Mouse (Mus musculus) hindbrain, embryonic 11.5 days (tissue): ENCODE measurements around the gene Spire2. TPM values are rescaled to one million over a fixed set of nuclear protein-coding genes. Genes with fewer than 3 reads are reported as not detected.

Source experiments
- ATAC-seq: fragments of 200-750 bp; cut with Nextera tagmentation; 2 replicates; pipeline ENCODE4 v1.8.0; 2017; ENCODE audit warnings: mild to moderate bottlenecking, moderate TSS enrichment, moderate library complexity; ENCODE audit not compliant: low FRiP score
- DNase-seq: peaks from one replicate; pipeline ENCODE4 v3.0.0-alpha.2; 2015; ENCODE audit warnings: low spot score
- H3K27ac ChIP-seq: fragments of 300-500 bp; sonication (generic); 2 replicates; pipeline ENCODE4 v1.5.1; 2014; ENCODE audit warnings: mild to moderate bottlenecking, low read depth, low read length
- H3K27me3 ChIP-seq: fragments of 300-500 bp; sonication (generic); 2 replicates; pipeline ENCODE4 v1.6.1; 2014; ENCODE audit warnings: mild to moderate bottlenecking, low read length, moderate library complexity, mixed read lengths; ENCODE audit not compliant: control insufficient read depth, insufficient read depth
- H3K36me3 ChIP-seq: fragments of 300-500 bp; sonication (generic); 2 replicates; pipeline ENCODE4 v1.6.1; 2014; ENCODE audit warnings: mild to moderate bottlenecking, low read length, moderate library complexity, mixed read lengths; ENCODE audit not compliant: control insufficient read depth, insufficient read depth
- H3K4me1 ChIP-seq: fragments of 300-500 bp; sonication (generic); replicated peaks from 2 replicates; pipeline ENCODE4 v1.6.1; 2014; ENCODE audit warnings: low read length, mixed read lengths; ENCODE audit not compliant: control insufficient read depth, insufficient read depth
- H3K4me2 ChIP-seq: fragments of 300-500 bp; sonication (generic); replicated peaks from 2 replicates; pipeline ENCODE4 v1.6.1; 2014; ENCODE audit warnings: mild to moderate bottlenecking, low read depth, low read length
- H3K4me3 ChIP-seq: fragments of 300-500 bp; sonication (generic); 2 replicates; pipeline ENCODE4 v1.5.1; 2014; ENCODE audit warnings: low read depth, low read length
- H3K9ac ChIP-seq: fragments of 300-500 bp; sonication (generic); 2 replicates; pipeline ENCODE4 v1.6.1; 2014; ENCODE audit warnings: low read depth, low read length
- H3K9me3 ChIP-seq: fragments of 300-500 bp; sonication (generic); 2 replicates; pipeline ENCODE4 v1.6.1; 2016; ENCODE audit warnings: low read length; ENCODE audit not compliant: control insufficient read depth
- WGBS: fragments of 180-500 bp; shearing (Covaris S2); extraction: QIAGEN DNeasy Blood & Tissue Kit; methylation state at CpG from one replicate; pipeline ENCODE4 v1.1.7; 2014; 5-methylcytosine and 5-hydroxymethylcytosine counted together
- polyA plus RNA-seq: library from polyadenylated mRNA; unstranded; fragments of >200 nt; fragmentation: Nextera tagmentation; extraction: Ambion mirVana; gene quantifications from 2 replicates; pipeline ENCODE4 v1.2.1, GENCODE M21; 2014

Gene Spire2
- polyA plus RNA-seq, 1 experiment from 2014 or later = 13.1 TPM

GRCm38 (mm10) chr8:123341040-123342015 is 8.8 kb downstream of the Spire2 start:
- Histone ChIP-seq H3K27me3 (no peaks in the 10 kb centered on the region), H3K27ac (no peak overlapping the region), H3K9ac (no peak overlapping the region), H3K9me3 (no peaks in the 10 kb centered on the region), H3K36me3 (no peaks in the 10 kb centered on the region), H3K4me2 (no peak overlapping the region), H3K4me3 (no peak overlapping the region), H3K4me1 (no peaks in the 10 kb centered on the region)
- ATAC-seq = no peak
- no peak for DNase-seq
- WGBS = 88% methylated on average over 27 of the region's 27 CpGs

DNA sequence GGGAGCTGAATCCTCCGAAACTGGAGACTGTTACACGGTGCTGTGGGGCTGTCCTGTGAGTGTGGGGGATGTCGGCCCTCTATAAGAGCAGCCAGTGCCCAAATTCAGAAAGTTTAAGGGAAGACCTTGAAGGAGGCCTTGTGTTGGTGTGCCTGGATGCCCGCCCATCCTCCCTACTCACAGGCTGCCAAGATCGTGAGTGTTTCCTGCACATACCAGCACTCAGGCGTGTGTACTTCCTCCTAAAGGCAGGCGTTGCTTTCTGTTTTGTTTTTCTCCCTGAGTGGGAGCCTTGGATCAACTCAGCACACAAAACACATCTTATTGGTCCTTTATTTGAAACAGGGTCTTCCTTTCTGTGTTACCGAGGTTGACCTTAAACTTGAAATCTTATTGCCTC is 9.7 kb downstream of the Spire2 start:
- 90% methylated on average over 8 of the region's 8 CpGs for WGBS
- ATAC-seq (no peak), DNase-seq (no peak)
- H3K9ac ChIP-seq = no peak overlapping the region
- H3K27me3 ChIP-seq = no peaks in the 10 kb centered on the region
- H3K9me3 ChIP-seq = no peaks in the 10 kb centered on the region
- no peak overlapping the region for H3K4me2 ChIP-seq
- no peaks in the 10 kb centered on the region for H3K36me3 ChIP-seq
- no peaks in the 10 kb centered on the region for H3K4me1 ChIP-seq
- no peak overlapping the region for H3K4me3 ChIP-seq
- no peak overlapping the region for H3K27ac ChIP-seq

GRCm38 (mm10) chr8:123342911-123343310 is 10.4 kb downstream of the Spire2 start:
- Histone ChIP-seq H3K27ac (no peak overlapping the region), H3K4me1 (no peaks in the 10 kb centered on the region), H3K4me2 (no peak overlapping the region), H3K9ac (no peak overlapping the region), H3K27me3 (no peaks in the 10 kb centered on the region), H3K9me3 (no peaks in the 10 kb centered on the region), H3K4me3 (no peak overlapping the region), H3K36me3 (no peaks in the 10 kb centered on the region)
- WGBS = 81% methylated on average over 7 of the region's 7 CpGs
- DNase-seq (no peak), ATAC-seq (no peak)

DNA sequence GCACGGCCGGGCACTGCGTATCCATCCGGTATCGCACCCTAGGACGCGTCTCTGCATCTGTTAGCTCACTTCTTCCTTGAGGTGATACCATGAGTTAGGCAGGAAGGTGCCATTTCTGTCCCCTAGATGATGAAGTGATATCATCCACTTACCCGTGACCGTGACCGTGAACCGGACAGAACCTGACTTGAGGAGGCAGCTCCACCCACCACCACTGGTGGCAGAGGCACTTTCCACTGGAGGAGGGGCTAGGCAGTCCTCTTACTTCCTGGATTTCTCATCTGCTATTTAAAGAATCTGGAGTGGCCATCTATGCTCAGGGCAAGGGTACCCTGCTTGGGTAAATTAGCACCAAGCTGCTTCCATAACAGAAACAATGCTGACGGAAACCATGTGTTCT is 10.9 kb downstream of the Spire2 start:
- Histone ChIP-seq H3K4me1 (no peaks in the 10 kb centered on the region), H3K9me3 (no peaks in the 10 kb centered on the region), H3K36me3 (no peaks in the 10 kb centered on the region), H3K27me3 (no peaks in the 10 kb centered on the region), H3K9ac (no peak overlapping the region), H3K4me2 (no peak overlapping the region), H3K4me3 (no peak overlapping the region), H3K27ac (no peak overlapping the region)
- ATAC-seq = no peak
- 85% methylated on average over 12 of the region's 12 CpGs for WGBS
- DNase-seq = no peak

GRCm38 (mm10) chr8:123345135-123345534 is 12.6 kb downstream of the Spire2 start:
- 78% methylated on average over 8 of the region's 8 CpGs for WGBS
- DNase-seq = no peak
- Histone ChIP-seq H3K4me1 (no peaks in the 10 kb centered on the region), H3K4me3 (no peak overlapping the region), H3K4me2 (no peak overlapping the region), H3K9me3 (no peaks in the 10 kb centered on the region), H3K27me3 (no peaks in the 10 kb centered on the region), H3K36me3 (no peaks in the 10 kb centered on the region), H3K27ac (no peak overlapping the region), H3K9ac (no peak overlapping the region)
- no peak for ATAC-seq

GRCm38 (mm10) chr8:123345856-123346255 is 13.3 kb downstream of the Spire2 start:
- Histone ChIP-seq H3K27ac (no peak overlapping the region), H3K9ac (no peak overlapping the region)
- no peak for DNase-seq

GRCm38 (mm10) chr8:123347293-123347692 is 14.8 kb downstream of the Spire2 start:
- no peaks in the 10 kb centered on the region for H3K36me3 ChIP-seq
- no peak for DNase-seq
- 74% methylated on average over 2 of the region's 2 CpGs for WGBS
- no peak overlapping the region for H3K9ac ChIP-seq
- no peaks in the 10 kb centered on the region for H3K27me3 ChIP-seq
- H3K4me1 ChIP-seq = no peaks in the 10 kb centered on the region
- H3K9me3 ChIP-seq = no peaks in the 10 kb centered on the region
- no peak overlapping the region for H3K4me3 ChIP-seq
- H3K27ac ChIP-seq = no peak overlapping the region
- ATAC-seq = no peak
- no peak overlapping the region for H3K4me2 ChIP-seq

More at GRCm38 (mm10) chr8:123345856-123346255, 13.3 kb downstream of the Spire2 start:
- 85% methylated on average over 6 of the region's 6 CpGs for WGBS
- H3K9me3 ChIP-seq = no peaks in the 10 kb centered on the region
- no peaks in the 10 kb centered on the region for H3K4me1 ChIP-seq
- no peak overlapping the region for H3K4me2 ChIP-seq
- no peaks in the 10 kb centered on the region for H3K27me3 ChIP-seq
- no peaks in the 10 kb centered on the region for H3K36me3 ChIP-seq
- no peak for ATAC-seq
- no peak overlapping the region for H3K4me3 ChIP-seq

GRCm38 (mm10) chr8:123348237-123348843 is 15.8 kb downstream of the Spire2 start:
- Histone ChIP-seq H3K4me1 (peaks cover 3% of the 10 kb centered on the region; the same call in 1 of the 2 replicates), H3K27ac (no peak overlapping the region), H3K36me3 (no peaks in the 10 kb centered on the region), H3K9me3 (no peaks in the 10 kb centered on the region), H3K4me3 (no peak overlapping the region), H3K27me3 (no peaks in the 10 kb centered on the region), H3K9ac (no peak overlapping the region), H3K4me2 (no peak overlapping the region)
- peak; percentile 39 for DNase-seq
- ATAC-seq = no peak
- WGBS = 55% methylated on average over 9 of the region's 9 CpGs
